Mouse (Mus musculus) cortical plate, adult 2 months (tissue): ENCODE data around the gene Elmod1. TPM values are rescaled to one million over a fixed set of nuclear protein-coding genes. Genes with fewer than 3 reads are reported as not detected.

Source experiments
- H3K27ac ChIP-seq: fragments of 200-500 bp; 2 replicates; pipeline ENCODE4 v1.5.1; 2012; ENCODE audit warnings: low read length, control low read depth, inconsistent platforms; ENCODE audit not compliant: insufficient read depth
- H3K4me1 ChIP-seq: fragments of 200-500 bp; 2 replicates; pipeline ENCODE4 v1.6.1; 2011; ENCODE audit warnings: low read length; ENCODE audit not compliant: control insufficient read depth, insufficient read depth
- H3K4me3 ChIP-seq: fragments of 200-500 bp; 2 replicates; pipeline ENCODE4 v1.5.1; 2011; ENCODE audit warnings: mild to moderate bottlenecking, low read length, control low read depth; ENCODE audit not compliant: insufficient read depth
- CTCF ChIP-seq: fragments of 200-500 bp; IDR thresholded peaks from 2 replicates; pipeline ENCODE4 v1.5.1; 2011; ENCODE audit warnings: mild to moderate bottlenecking, control low read depth, low read length; ENCODE audit not compliant: insufficient read depth; ENCODE audit errors: extremely low read depth
- POLR2A ChIP-seq: fragments of 200-500 bp; IDR thresholded peaks from 2 replicates; pipeline ENCODE4 v1.6.1; 2011; ENCODE audit warnings: mild to moderate bottlenecking, low read length, control low read depth; ENCODE audit not compliant: insufficient read depth; ENCODE audit errors: extremely low read depth
- polyA plus RNA-seq: library from polyadenylated mRNA; depleted of rRNA; stranded (reverse); fragments of >200 nt; gene quantifications from 2 replicates; pipeline ENCODE4 v1.2.3, GENCODE M21; 2012

Gene Elmod1
- polyA plus RNA-seq, 1 experiment, result 167 TPM

GRCm38 (mm10) chr9:53967610-53968368, 7.3 kb downstream of the Elmod1 start:
- TF ChIP-seq POLR2A, result no peak
- no peak for TF ChIP-seq CTCF
- H3K4me3 ChIP-seq, result no peak overlapping the region
- H3K4me1 ChIP-seq, result peaks cover 6% of the 10 kb centered on the region
- H3K27ac ChIP-seq, result no peak overlapping the region

GRCm38 (mm10) chr9:53957021-53957420, 18.1 kb downstream of the Elmod1 start:
- Histone ChIP-seq H3K27ac (no peak overlapping the region), H3K4me3 (no peak overlapping the region), H3K4me1 (peaks cover 4% of the 10 kb centered on the region)
- TF ChIP-seq CTCF (no peak), POLR2A (no peak)

- Histone ChIP-seq H3K27ac (no peak overlapping the region), H3K4me1 (peaks cover 4% of the 10 kb centered on the region), H3K4me3 (no peak overlapping the region)
- TF ChIP-seq POLR2A, result no peak
- TF ChIP-seq CTCF, result no peak
Measured at GRCm38 (mm10) chr9:53954853-53955252, 20.2 kb downstream of the Elmod1 start.

- TF ChIP-seq POLR2A (no peak), CTCF (no peak)
- H3K4me3 ChIP-seq, result no peak overlapping the region
- no peak overlapping the region for H3K27ac ChIP-seq
- peaks cover 2% of the 10 kb centered on the region; the same call in 1 of the 2 replicates for H3K4me1 ChIP-seq
Measured at GRCm38 (mm10) chr9:53947463-53947862, 27.6 kb downstream of the Elmod1 start.

- Histone ChIP-seq H3K4me3 (no peak overlapping the region), H3K27ac (no peak overlapping the region), H3K4me1 (peaks cover 1% of the 10 kb centered on the region; the same call in 1 of the 2 replicates)
- TF ChIP-seq POLR2A (no peak), CTCF (no peak)
Measured at GRCm38 (mm10) chr9:53938555-53938954, 36.5 kb downstream of the Elmod1 start.

GRCm38 (mm10) chr9:53934179-53934578, 40.9 kb downstream of the Elmod1 start:
- Histone ChIP-seq H3K4me1 (peaks cover 4% of the 10 kb centered on the region; the same call in 1 of the 2 replicates), H3K4me3 (no peak overlapping the region), H3K27ac (no peak overlapping the region)
- TF ChIP-seq POLR2A, result no peak
- TF ChIP-seq CTCF, result peak; percentile 74

GRCm38 (mm10) chr9:53933375-53933774, 41.7 kb downstream of the Elmod1 start:
- TF ChIP-seq CTCF (no peak), POLR2A (no peak)
- Histone ChIP-seq H3K4me1 (peaks cover 4% of the 10 kb centered on the region; the same call in 1 of the 2 replicates), H3K27ac (no peak overlapping the region), H3K4me3 (no peak overlapping the region)

GRCm38 (mm10) chr9:53930906-53931305, 44.2 kb downstream of the Elmod1 start:
- H3K27ac ChIP-seq, result no peak overlapping the region; the same call in 1 of the 2 replicates
- no peak overlapping the region for H3K4me3 ChIP-seq
- peaks cover 4% of the 10 kb centered on the region; the same call in 1 of the 2 replicates for H3K4me1 ChIP-seq
- TF ChIP-seq POLR2A (no peak), CTCF (no peak)

- no peak overlapping the region for H3K27ac ChIP-seq
- H3K4me1 ChIP-seq, result peaks cover 4% of the 10 kb centered on the region
- H3K4me3 ChIP-seq, result no peak overlapping the region
- TF ChIP-seq CTCF (no peak), POLR2A (no peak)
Measured at GRCm38 (mm10) chr9:53921061-53921460, 54.0 kb downstream of the Elmod1 start.

GRCm38 (mm10) chr9:53915929-53916721, 59.0 kb downstream of the Elmod1 start:
- Histone ChIP-seq H3K27ac (peak overlapping the region; percentile 28; the same call in 1 of the 2 replicates), H3K4me1 (peaks cover 5% of the 10 kb centered on the region), H3K4me3 (no peak overlapping the region)
- no peak for TF ChIP-seq CTCF
- no peak for TF ChIP-seq POLR2A
